Mouse (Mus musculus) right cerebral cortex, postnatal 14 days (tissue): ENCODE results near the gene Six6.

ENCODE experiments used
- DNase-seq: peaks from one replicate; pipeline ENCODE4 v3.0.0; 2022

The Six6 gene

DNA sequence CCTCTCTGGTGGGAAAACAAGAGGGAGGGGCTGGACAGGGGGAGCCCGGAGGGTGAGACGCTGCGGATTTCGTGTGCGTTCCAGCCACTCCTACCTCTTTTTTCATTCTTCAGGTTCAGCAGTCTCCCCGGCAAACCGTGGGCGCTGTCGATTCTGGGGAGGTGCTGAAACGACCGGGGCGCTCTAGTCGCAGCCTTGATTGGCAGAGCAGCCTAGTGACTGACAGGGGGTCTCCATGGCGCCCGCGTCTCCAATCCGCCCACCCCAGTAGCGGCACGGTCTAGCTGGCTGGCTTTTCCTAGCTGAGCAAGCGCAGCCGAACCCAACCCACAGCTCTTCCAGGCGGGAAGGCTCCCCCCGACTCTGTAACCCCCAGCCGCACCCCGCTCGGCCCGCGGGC lies at the start of gene Six6:
Gene Six6 (plus strand): TSS at position 277 of the 400 bp plus-strand sequence.
- DNase-seq: no peak

- peak; percentile 11 for DNase-seq
Measured at GRCm38 (mm10) chr12:72917159-72917993, 22.3 kb upstream of the Six6 start.

DNA sequence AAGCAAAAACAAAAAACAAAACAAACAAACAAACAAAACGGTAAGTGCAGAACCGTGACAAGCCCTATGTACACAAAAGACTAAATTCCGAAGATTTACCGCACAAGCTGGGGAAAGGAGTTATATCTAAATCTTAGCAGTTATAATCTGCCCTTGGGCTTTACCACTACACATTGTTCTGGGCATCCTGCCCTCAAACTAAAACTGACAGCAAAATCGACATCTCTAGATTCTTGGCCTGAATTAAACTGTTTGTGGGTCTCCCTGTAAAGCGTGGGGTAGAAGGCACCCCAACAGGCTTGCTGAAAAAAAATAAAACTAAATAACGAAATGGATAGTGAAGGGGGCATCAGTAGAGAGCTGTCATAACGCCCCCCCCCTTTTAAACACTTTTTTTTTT lies 2.9 kb upstream of the Six6 start:
- DNase-seq: no peak

- no peak for DNase-seq
Measured at GRCm38 (mm10) chr12:72937537-72938120, 2.1 kb upstream of the Six6 start.

GRCm38 (mm10) chr12:72938176-72938575 lies 1.5 kb upstream of the Six6 start:
- no peak for DNase-seq

DNA sequence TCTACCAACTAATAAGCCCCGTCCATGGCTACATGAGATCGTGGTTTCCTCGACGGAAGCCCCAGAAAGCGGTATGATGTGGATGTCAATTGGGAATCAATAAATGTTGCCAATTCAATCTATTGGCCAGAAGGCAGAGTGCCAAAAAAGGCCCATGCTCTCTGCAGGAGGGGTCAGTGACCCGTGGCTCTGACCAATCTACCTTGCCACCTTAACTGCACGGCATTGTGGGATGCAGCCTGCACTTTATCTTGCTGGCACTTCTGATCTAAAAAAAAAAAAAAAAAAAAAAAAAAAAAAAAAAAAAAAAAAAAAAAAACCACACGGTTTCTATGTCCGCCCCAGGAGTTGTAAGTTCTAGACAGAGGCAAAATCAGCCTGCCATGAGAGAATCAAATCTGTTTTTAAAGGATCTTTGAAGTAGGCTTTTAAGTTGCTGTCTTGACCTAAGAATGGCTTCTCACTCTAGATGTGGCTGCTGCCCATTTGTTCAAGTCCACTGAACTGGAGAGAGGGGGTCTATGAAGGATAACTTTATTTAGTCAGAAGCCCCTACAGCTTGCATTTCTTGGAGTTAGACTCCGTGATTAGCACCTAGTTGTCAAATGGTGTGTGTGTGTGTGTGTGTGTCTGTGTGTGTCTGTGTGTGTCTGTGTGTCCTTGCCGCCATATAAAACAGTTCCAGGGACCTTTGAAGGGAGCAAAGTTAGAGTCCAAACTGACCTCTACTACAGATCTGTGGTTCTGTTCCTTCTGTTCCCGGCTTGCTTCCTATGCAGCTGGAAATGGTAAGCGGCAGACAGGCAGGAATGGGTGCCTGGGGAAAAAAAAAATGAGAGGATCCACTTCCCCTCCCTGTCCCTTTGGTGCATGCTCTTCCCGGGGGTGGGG lies 847 bp upstream of the Six6 start:
- no peak for DNase-seq

GRCm38 (mm10) chr12:72940071-72940821 lies 554 bp downstream of the Six6 start, which contains the start of gene 4930447C04Rik:
Gene 4930447C04Rik (minus strand): TSS chr12:72940774.
- DNase-seq: peak; percentile 6

- DNase-seq: no peak
Measured at GRCm38 (mm10) chr12:72940822-72941397, 1.2 kb downstream of the Six6 start.

GRCm38 (mm10) chr12:72941398-72942051 lies 1.8 kb downstream of the Six6 start:
- DNase-seq: no peak

GRCm38 (mm10) chr12:72942171-72942570 lies 2.5 kb downstream of the Six6 start:
- DNase-seq: no peak

- DNase-seq: no peak
Measured at GRCm38 (mm10) chr12:72943574-72944110, 4.0 kb downstream of the Six6 start.

DNA sequence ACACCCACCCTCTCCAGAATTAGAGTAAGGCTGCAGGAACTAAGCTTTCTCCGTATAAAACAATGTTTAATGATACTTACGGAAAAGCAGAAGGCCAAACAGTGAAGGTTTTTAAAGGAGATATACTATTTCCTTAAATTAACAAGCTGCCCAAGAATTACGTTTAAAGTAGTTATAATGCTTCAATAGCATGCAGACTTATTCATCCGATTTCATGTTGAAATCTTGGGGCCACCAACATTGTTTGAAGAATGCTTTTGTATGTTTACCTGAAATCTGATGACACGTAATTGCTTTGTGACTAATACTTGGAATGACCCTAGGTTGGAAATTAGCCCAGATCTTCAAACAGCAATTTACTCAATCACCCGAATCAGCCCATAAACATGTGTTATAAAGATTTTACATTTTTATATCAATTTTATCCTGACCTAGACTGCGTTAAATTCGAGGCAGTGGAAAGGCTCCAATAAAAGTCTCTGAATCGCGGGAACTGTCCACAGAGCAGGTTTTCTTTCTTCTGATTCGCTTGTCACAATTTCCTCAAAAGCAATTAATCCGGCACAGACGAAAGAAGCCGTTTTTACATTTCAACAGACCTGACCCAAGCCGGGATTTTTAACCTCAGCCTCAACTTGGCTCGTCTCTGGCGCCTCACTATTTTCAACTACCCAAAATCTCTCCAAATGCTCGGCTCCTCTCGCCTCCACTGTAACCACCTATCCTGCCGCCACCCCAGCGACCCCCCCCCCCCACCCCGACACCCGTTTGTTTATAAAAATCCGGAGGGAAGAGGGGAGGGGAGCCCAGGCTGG lies 4.9 kb downstream of the Six6 start:
- no peak for DNase-seq

DNA sequence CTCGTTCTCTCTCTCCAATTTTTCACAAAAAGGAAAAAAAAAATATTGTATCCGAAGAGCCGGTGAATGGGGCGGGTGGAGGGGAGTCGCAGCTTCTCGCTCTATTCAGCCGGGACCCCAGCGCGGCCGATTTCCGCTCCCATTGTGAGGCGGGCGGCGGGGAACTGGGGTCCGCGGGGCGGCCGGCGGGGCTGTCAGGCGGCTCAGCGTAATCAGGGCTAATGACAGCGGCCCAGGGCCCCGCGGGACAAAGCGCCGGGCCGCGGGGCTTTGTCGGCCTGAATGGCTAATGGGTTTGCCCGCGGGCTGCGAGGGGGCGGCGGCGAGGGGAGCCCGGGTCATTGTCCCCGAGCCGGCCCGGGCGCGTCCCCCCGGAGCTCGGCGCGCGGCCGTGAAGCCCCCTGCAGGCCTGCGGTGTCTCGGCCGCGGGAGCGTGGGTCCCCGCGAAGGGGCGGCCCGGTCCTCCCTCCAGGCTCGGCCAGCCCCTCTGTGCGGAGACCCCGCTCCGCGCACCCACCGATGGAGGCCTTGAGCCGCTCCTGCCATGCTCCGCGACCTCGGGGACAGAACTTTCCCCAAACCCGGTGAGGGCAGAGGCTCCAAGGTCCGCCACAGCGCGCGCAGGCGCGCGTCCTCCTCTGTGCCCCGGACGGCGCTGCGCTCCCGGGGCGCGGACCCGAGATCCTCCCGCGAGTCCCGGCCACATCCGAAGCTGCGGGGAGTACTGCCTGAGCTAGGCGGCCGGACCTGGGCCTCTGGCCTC lies 5.8 kb downstream of the Six6 start:
- no peak for DNase-seq

GRCm38 (mm10) chr12:72946064-72946395 lies 6.3 kb downstream of the Six6 start:
- no peak for DNase-seq

DNA sequence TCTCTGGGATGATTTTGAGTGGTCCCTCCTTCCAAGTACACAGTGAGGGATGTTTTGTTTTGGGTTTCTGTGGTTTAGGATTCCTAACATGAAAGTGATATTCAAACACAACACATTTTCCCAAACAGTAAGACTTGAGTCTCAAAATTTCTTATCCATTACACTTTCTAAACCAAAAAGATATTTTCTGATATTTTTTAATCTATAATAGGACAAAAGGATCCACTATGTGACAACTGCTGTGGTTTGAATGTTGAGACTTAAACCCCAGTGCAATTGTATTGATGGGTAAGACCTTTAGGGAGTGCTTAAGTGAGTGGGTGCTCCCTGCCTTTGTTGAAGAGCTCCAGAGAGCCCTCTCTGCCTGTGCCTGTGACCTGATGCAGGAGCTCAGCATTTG lies 7.1 kb downstream of the Six6 start:
- no peak for DNase-seq

DNA sequence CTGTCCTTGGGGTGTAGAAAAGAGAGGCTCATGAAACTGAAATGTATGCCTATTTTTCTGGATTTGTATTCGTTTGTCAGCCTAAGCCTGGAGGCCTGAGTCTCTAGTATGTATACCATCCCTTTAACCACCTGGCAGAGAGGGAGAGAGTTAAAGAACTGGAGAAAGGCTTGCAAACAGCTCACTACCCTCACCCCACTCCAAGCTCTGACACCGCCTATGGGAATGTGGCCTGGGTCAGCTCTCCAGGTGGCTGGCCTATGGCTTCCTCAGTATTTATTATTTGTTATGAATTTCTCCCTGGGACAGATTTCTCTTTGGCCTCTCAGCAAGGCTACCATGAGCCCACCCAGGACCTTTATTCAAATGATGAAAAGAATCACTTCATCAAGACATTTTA lies 7.6 kb downstream of the Six6 start:
- no peak for DNase-seq

- no peak for DNase-seq
Measured at GRCm38 (mm10) chr12:72953089-72953488, 13.4 kb downstream of the Six6 start.

GRCm38 (mm10) chr12:72953858-72954257 lies 14.2 kb downstream of the Six6 start:
- no peak for DNase-seq

DNA sequence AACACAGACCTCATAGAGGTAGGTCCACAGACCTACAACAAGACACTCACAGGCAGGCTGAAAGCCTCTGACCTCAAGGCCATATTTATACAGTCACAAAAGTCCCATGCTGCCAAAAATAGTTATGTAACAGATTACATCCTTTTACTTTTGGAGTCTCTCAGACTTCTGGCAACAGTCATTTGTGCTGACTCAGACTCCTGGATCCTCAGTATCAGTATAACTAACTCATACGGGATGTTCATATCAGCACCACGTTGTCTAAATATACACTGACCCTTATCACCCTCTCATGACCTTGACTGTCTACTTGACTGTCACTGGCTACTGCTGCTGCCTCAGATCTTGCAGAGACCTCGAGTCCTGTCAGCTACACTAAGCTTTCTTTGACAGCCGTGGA lies 15.2 kb downstream of the Six6 start:
- DNase-seq: no peak
